Mouse (Mus musculus): ENCODE measurements at regions not wholly inside any gene's neighbourhood (a gene's known extent, or its start where the extent isn't known, plus 50 kb on each side); places are given as distances from the start of the nearest gene placed in this dataset.

DNA sequence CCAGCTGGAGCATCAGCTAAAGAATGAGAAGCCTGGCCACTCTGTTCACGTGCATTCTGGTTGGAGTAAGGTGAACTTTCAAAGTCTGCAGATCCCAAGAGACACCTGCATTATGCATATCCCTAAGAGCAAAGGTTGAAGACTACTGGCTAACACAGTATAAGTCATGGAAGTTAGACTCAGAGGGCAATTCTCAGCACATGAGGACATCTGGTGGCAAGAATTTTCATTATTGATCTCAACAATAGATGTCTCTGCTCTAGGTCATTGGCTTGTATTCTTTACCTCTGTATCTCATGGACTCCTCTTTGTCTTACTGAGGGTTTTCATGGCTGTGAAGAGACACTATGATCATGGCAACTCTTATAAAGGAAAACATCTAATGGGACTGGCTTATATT, 151.9 kb upstream of the Adamts16 start:
- DNase-seq, result no peak

DNA sequence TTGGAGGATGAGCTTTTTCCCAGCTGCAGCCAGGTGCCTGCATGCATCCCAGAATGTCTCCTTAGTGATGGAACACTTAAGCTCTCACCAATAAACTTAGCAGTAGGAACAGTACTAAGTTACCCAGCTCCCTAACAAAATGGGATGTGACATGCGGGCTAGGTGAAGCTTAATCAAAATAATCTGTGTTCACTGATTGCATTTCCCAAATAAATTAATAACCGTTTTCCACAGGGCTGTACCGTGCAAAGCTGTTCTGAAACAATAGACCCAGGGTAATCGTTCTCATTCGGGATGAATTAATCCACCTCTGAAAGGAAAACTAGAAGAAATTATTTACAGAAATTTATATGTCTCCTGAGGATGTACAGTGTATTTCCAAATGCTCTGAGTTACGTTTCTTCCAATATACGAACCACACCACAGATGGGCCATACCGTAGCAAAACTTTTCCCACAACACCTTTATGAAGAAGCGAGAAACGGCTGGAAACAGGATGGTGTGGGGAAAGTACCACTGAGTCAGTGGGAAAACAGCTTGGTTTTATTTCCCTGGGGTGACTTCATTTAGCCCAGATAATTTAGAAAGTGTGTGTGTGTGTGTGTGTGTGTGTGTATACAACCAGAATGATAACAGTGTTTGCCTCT, 148.5 kb upstream of the Adamts16 start:
- no peak for DNase-seq

DNA sequence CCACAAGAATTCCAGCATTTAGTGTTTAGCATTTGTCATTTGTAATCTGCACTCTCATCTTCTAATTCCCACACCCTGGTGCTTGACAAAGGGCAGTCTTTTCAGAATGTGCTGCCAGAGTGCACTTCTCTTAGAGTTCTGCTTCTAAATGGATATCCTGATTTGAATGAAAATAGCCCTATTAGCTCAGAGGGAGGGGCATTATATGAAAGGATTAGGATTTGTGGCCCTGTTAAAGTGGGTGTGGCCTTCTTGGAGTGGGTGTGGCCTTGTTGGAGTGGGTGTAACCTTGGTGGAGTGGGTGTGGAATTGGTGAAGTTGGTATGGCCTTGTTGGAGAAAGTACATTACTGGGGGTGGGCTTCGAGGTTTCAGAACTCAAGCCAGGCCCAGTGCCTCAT, 137.7 kb upstream of the Adamts16 start:
- DNase-seq, result no peak

DNA sequence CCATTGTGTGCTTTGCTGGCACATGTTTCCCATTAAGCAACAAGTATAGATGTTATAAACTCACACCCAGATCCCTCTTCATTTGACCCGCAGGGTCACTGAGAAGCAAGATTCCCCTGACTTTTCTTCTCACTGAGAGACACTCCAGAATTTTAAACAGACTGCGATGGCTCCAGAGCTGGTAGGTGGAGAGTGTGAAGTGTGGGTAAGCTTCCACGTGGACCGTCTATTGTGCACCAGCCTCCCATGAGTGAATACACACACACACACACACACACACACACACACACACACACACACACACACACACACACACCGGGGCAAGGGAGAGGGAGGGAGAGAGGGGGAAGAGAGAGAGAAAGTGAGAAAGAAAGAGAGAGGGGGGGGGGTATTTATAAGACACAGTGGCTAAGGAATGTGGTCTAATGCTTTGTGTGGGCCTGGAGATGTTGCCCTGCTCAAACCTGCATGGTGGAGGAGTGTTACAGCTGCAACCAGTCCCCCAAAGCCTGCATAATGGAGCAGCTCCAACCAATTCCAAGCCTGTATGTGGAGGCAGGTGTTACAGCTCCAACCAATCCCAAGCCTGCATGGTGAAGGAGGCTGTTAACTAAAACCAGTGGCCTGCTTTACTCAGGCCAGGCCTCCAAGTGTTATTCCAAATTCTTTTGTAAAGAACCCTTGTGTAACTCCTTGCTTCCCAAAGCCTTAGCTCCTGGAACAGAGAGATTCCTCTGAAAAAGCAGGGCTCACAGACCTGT, 137.1 kb upstream of the Adamts16 start:
- no peak for DNase-seq

DNA sequence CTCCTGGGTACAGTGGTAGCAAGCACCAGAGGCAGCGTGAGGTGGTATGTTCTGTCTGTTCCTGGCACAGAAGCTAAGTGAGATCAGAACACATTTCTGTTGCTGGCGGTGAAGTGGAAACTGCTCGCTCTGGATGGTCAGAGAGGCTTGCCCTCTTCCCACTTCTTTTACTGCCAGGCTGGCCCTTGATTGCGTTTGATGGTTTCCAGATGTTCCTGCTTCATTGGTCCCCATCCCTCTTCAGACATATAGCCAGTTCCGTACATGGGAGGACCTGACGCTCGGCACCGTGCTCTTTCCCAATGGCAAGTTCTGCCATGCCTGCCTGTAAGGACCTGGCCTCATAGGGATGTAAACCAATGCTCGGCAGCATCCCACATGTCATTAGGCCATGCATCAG, 128.0 kb upstream of the Adamts16 start:
- DNase-seq, result no peak

DNA sequence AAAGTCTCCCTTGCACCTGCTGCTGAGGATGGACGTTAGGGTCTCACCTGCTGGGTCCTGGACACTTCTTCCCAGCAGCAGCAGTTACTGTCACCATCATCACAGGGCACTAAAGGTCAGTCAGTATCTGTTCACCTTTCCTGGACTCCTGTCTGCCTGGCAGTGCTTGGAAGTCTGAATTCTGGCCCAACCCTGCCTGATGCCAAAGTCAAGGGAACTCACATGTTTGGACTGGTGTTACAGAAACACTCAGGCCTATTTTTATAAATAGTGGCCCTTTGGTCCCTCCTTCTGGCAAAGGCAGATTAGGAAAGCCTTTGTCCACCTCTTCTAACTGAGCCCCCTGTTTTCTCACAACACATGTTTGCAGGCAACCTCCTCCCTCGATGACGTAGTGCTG, 126.2 kb upstream of the Adamts16 start:
- DNase-seq, result no peak

DNA sequence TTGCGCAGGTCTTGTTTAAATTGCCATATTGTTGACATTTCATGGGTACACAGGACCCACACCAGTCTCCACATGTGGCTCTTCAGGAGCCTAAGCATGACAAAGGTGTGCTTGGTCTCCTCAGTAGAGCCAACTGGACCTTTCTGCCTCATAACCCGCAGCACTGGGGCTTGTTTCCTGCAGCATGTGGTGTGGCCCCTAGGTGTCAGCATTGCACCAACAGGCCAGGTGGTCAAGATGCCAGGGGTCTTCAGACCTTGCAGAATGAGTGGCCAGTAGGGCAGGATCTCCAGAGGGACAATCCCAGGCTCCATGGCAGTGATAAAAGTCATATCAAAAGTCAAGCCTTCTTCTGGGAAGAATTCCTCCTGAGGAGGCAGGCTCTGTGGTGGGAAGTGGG, 121.8 kb upstream of the Adamts16 start:
- DNase-seq, result no peak

DNA sequence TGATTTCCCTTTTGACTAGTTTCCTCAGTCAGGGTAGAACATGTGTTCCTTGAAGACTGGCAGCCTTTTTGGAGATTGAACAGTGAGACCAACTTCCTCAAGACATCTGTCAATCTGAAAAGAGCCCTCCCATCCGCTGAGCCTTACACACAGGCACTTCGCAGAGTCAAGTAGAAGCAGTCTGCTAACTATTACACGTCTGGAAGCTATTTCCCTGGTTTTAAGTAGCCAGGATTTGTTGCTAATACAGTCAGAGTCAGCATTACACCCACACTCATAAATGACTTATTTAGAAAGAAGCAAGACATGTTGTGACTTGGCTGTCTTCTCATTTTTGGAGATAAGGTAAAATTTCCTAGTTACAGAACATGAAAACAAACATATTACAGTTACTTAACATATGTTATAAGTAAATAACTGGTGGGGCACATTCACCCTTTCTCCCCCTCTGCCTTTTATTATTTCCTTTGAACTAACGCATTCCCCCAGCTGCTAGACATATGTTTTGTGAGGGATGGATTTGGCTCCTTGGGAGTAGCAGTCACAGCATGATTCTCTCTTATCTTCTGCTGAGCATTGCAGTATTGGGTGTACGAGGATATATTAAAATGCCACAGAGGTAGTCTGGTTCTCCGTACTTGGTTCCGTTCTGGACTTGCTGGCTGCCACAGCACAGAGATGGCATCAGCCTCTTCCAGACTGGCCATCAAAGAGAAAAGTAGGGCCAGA, 92.9 kb upstream of the Adamts16 start:
- DNase-seq, result no peak

DNA sequence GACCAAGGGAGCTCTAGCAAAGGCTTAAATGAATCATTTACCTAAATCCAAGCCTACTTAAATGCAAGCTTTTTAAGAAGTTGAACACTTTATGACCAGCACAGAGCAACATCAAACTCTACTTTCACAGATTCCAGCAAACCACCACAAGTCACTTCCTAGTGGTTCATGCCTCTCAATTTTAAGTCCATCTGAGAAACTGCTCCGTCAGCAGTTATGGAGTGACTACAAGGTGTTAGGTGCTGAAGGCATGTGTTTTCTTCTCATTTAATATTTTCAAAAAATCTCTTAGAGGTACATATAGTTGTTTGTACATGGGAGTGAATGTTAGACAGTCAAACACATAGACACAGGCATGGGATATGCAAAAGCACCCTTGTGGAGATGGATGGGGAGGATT, 72.2 kb upstream of the Adamts16 start:
- no peak for DNase-seq

DNA sequence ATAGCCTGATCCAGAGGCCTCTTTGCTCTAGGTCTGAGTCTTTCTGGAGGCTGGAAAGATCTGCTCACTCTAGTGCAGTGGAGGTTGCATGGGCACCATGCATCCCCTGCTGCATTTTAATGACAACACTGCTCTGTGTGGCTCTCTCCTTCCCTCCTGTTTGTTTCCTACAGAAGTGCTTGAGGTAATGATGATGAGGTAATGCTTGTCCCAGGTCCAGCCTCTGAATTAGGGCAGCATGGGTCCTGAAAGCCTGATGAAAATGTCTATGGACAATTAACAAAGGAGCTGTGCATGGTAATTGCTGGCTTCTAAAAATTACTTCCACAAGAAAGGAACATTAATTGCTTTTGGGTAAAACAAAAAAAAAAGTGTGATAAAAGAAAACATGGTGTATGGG, 69.3 kb upstream of the Adamts16 start:
- DNase-seq, result no peak

DNA sequence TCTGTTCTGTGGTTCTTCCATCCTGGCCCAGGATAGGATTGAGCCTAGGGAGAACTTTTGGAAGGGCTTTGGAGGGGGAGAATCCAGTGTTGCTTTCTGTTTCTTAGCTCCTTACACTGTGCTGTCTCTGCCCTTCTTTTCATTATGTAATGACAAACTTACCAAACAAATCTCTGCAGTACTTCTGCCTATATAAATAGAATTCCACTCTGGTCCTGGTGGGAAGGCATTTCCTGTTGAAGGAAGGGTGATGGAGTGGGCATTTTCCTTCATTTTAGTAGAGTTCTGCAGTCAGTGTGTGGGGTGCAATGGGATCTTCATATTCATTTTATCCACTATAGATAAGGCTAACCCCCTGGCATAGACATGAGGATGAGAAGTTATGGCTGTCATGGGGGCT, 63.2 kb upstream of the Adamts16 start:
- no peak for DNase-seq

DNA sequence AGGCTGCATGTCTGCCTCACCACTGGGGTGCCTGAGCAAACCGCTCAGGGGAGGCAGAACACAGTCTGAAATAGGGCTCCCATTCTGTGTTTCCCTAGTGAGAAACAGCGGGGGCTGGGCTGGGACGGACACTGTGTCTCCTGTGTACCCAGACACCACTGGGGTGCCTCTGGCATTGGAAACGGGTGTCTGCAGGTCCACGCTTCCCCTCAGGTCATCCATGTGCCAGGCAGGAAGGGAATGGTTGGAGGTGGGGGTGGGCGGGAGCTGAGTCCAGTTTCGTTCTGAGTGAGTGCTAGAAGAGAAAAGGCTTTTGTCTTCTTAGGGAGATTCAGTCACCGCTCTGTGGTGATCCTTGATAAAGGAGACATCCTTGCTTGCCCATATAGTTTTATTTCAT, 62.2 kb upstream of the Adamts16 start:
- DNase-seq, result no peak

DNA sequence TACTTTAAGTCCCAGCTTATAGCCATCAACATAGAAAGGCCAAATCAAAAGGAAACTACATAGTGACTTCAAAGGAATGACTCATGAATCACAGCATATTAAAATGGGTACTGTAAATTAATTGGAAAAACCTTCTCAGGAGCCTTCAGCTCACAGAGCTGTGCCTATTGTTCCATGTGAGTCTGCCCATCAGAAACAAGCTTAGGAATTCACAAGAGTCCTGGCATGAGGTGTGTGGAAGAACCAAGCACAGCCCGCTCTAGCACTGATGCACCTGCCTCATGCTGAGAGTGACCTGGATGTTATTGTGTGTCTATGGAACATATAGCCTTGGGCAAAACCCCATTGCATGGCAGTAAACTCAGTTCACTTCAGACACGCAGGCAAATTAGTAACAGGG, 61.5 kb upstream of the Adamts16 start:
- DNase-seq, result no peak

DNA sequence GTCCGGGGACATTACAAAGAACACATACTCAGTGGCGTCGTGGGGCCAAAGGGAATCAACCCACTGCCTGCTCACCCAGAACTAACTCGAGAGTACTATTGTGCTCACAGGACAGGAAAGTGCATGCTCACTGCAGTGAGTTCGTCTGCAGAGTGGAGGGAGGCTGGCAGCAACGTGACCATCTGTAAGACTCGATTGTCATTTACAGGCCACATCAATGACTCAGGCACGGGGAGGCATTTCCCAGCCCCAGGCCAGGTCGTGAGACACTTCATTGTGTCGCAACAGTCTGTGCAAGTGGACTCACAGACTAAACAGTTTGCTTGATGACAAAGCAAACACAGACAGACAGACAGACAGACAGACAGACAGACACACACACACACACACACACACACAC, 61.1 kb upstream of the Adamts16 start:
- no peak for DNase-seq

DNA sequence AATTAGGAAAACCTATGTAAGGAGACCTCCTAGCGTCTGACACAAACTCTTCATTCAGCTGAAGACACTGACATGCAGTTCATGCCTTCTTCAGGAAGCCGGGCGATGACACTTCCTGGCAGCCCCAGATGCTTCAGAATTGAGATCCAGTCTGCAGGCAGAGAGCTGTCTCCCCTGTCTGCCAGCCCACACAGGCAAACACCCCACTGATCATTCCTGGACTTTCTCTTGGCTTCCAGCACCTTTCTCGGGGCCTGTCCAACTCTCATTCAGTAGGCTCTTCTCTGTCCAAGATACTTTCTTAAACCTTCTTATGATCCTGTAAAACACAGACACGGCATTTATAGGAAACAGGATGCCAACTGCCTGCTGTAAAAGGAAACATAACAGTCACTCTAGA, 50.0 kb upstream of the Adamts16 start:
- DNase-seq, result no peak
